Mouse (Mus musculus): Measurements from ENCODE around the gene Rab3gap1.
"Not testable (repeated sequence)": the region's sequence is repeated elsewhere in the genome, so short reads cannot be mapped to it uniquely, and the experiment has no call there.

Gene Rab3gap1

GRCm38 (mm10) chr1:127915802-127916201 lies 47.2 kb downstream of the Rab3gap1 start:
- no peak for DNase-seq (ENCODE audit: low read depth, low spot score)

GRCm38 (mm10) chr1:127933405-127933804 lies 64.8 kb downstream of the Rab3gap1 start:
- DNase-seq (ENCODE audit: low read depth, low spot score), result no peak

- DNase-seq (ENCODE audit: low read depth, low spot score), result no peak
These were observed 65.7 kb downstream of the Rab3gap1 start for GRCm38 (mm10) chr1:127934322-127934721.

GRCm38 (mm10) chr1:127937277-127937676 lies 68.7 kb downstream of the Rab3gap1 start:
- DNase-seq (ENCODE audit: low read depth, low spot score), result no peak

- no peak for DNase-seq (ENCODE audit: low read depth, low spot score)
These were observed 73.7 kb downstream of the Rab3gap1 start for GRCm38 (mm10) chr1:127942231-127942630.

GRCm38 (mm10) chr1:127943516-127943915 lies 74.9 kb downstream of the Rab3gap1 start:
- DNase-seq (ENCODE audit: low read depth, low spot score), result no peak

GRCm38 (mm10) chr1:127945696-127946575 lies 77.4 kb downstream of the Rab3gap1 start:
- DNase-seq (ENCODE audit: low read depth, low spot score), result no peak

GRCm38 (mm10) chr1:127946615-127947249 lies 78.2 kb downstream of the Rab3gap1 start:
- DNase-seq (ENCODE audit: low read depth, low spot score), result no peak

- DNase-seq (ENCODE audit: low read depth, low spot score), result no peak
These were observed 80.2 kb downstream of the Rab3gap1 start for GRCm38 (mm10) chr1:127948748-127949147.

GRCm38 (mm10) chr1:127952276-127952675 lies 83.7 kb downstream of the Rab3gap1 start:
- DNase-seq (ENCODE audit: low read depth, low spot score), result peak; percentile 15

- DNase-seq (ENCODE audit: low read depth, low spot score), result not testable (repeated sequence)
These were observed 85.6 kb downstream of the Rab3gap1 start for GRCm38 (mm10) chr1:127954198-127954597.

GRCm38 (mm10) chr1:127954800-127955199 lies 86.2 kb downstream of the Rab3gap1 start:
- no peak for DNase-seq (ENCODE audit: low read depth, low spot score)

- no peak for DNase-seq (ENCODE audit: low read depth, low spot score)
These were observed 88.0 kb downstream of the Rab3gap1 start for GRCm38 (mm10) chr1:127956524-127956923.

- DNase-seq (ENCODE audit: low read depth, low spot score), result no peak
These were observed 90.2 kb downstream of the Rab3gap1 start for GRCm38 (mm10) chr1:127958801-127959200.

- DNase-seq (ENCODE audit: low read depth, low spot score), result no peak
These were observed 90.7 kb downstream of the Rab3gap1 start for GRCm38 (mm10) chr1:127959312-127959718.

- DNase-seq (ENCODE audit: low read depth, low spot score), result no peak
These were observed 92.6 kb downstream of the Rab3gap1 start for GRCm38 (mm10) chr1:127961140-127961539.

- DNase-seq (ENCODE audit: low read depth, low spot score), result no peak
These were observed 94.8 kb downstream of the Rab3gap1 start for GRCm38 (mm10) chr1:127963326-127963725.

GRCm38 (mm10) chr1:127970870-127971269 lies 102.3 kb downstream of the Rab3gap1 start:
- no peak for DNase-seq (ENCODE audit: low read depth, low spot score)

- no peak for DNase-seq (ENCODE audit: low read depth, low spot score)
These were observed 105.5 kb downstream of the Rab3gap1 start for GRCm38 (mm10) chr1:127974082-127974481.

- DNase-seq (ENCODE audit: low read depth, low spot score), result no peak
These were observed 107.1 kb downstream of the Rab3gap1 start for GRCm38 (mm10) chr1:127975676-127976075.

- no peak for DNase-seq (ENCODE audit: low read depth, low spot score)
These were observed 107.5 kb downstream of the Rab3gap1 start for GRCm38 (mm10) chr1:127976106-127976505.

GRCm38 (mm10) chr1:127978125-127978524 lies 109.6 kb downstream of the Rab3gap1 start:
- DNase-seq (ENCODE audit: low read depth, low spot score), result no peak
